Comparison of ENCODE assay signal across 24 mouse cellular contexts in the genomic region with DNA sequence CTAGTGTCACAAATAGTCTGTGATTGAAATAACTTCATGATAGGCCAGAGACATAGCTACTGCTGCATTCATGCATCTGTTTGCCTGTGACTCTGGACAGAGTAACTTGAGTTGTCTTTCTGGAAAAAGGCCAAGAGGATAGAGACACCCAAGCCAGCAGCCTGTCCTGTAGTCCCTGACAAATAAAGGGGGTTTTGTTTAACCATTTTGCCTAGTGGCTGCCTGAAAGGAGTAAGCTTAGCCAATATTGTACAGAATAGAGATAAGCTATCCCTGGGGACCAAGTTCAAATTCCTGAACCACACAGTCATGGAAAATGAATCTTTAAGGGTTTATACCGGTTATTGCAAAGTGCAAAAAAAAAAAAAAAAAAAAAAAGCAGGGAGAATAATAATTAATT.
A peak's percentile ranks its signal among the peaks of the same experiment; 100 is the strongest.
DNase-seq lines count a peak whose midpoint lies in the region; ATAC-seq and TF ChIP-seq lines count a peak whose summit lies in the region.
"Had no signal": no experiment of that assay in that cellular context is flagged by ENCODE, and none has a peak within 500 bp of the region (broad histone marks: within the 10 kb centered on the region; RNA-seq: fewer than 3 reads in every experiment).

No protein-coding gene starts in this region.

- ATAC-seq in forebrain, embryonic 14.5 days = no peak
- ATAC-seq in forebrain, embryonic 12.5 days (ENCODE audit: low FRiP score) = no peak
- ATAC-seq in heart, postnatal 0 days (ENCODE audit: insufficient read depth, low read depth) = peak; percentile 69
- peak; percentile 75 for ATAC-seq in lung, embryonic 14.5 days (ENCODE audit: insufficient read depth)
- no peak for ATAC-seq in lung, postnatal 0 days
- ATAC-seq: forebrain, postnatal 0 days; liver, postnatal 0 days had no signal

- no peak overlapping the region for H3K27ac ChIP-seq in forebrain, embryonic 14.5 days (ENCODE audit: low read depth, low read length)
- H3K27ac ChIP-seq in forebrain, embryonic 12.5 days = no peak overlapping the region
- H3K27ac ChIP-seq in heart, postnatal 0 days (ENCODE audit: low read depth) = no peak overlapping the region
- H3K27ac ChIP-seq in lung, embryonic 14.5 days (ENCODE audit: low read depth) = no peak overlapping the region
- H3K27ac ChIP-seq in lung, postnatal 0 days (ENCODE audit: low read length) = no peak overlapping the region
- H3K27ac ChIP-seq in thymus, adult 2 months (ENCODE audit: control insufficient read depth, insufficient read depth, low read length) = no peak overlapping the region
- H3K27ac ChIP-seq: hindbrain, embryonic 13.5 days; neural tube, embryonic 15.5 days had no signal

- intact Hi-C loops in heart, postnatal 25 days (cut with DNase I) = no loop called here

- no peaks in the 10 kb centered on the region for H3K9me3 ChIP-seq in forebrain, embryonic 14.5 days (replicated peaks; ENCODE audit: control insufficient read depth, low read length)
- H3K9me3 ChIP-seq in forebrain, embryonic 12.5 days = no peaks in the 10 kb centered on the region
- H3K9me3 ChIP-seq in heart, postnatal 0 days (replicated peaks; ENCODE audit: control insufficient read depth, low read length) = no peaks in the 10 kb centered on the region
- no peaks in the 10 kb centered on the region for H3K9me3 ChIP-seq in lung, embryonic 14.5 days (ENCODE audit: low read depth, low read length)
- no peaks in the 10 kb centered on the region for H3K9me3 ChIP-seq in lung, postnatal 0 days (ENCODE audit: low read length)
- H3K9me3 ChIP-seq: hindbrain, embryonic 13.5 days; megakaryocyte, embryonic 14.5 days; neural tube, embryonic 15.5 days had no signal

- no peak for TF ChIP-seq POLR2A in thymus, adult 2 months (IDR thresholded peaks at IDR 0.05; ENCODE audit: control insufficient read depth, extremely low read depth, insufficient read depth, low read length, poor library complexity)

- H3K9ac ChIP-seq in forebrain, embryonic 14.5 days (ENCODE audit: low read length) = no peak overlapping the region
- H3K9ac ChIP-seq in forebrain, embryonic 12.5 days = no peak overlapping the region
- H3K9ac ChIP-seq in heart, postnatal 0 days (replicated peaks; ENCODE audit: low read depth, low read length) = no peak overlapping the region
- no peak overlapping the region for H3K9ac ChIP-seq in lung, embryonic 14.5 days
- no peak overlapping the region for H3K9ac ChIP-seq in lung, postnatal 0 days (replicated peaks; ENCODE audit: low read depth)
- H3K9ac ChIP-seq: forebrain, postnatal 0 days; hindbrain, embryonic 13.5 days; liver, postnatal 0 days; neural tube, embryonic 15.5 days had no signal

- no peak for TF ChIP-seq EP300 in heart, postnatal 0 days (IDR thresholded peaks at IDR 0.05; ENCODE audit: low read depth)
- TF ChIP-seq EP300 in lung, postnatal 0 days (IDR thresholded peaks at IDR 0.05) = no peak

- H3K27me3 ChIP-seq in forebrain, embryonic 14.5 days (replicated peaks; ENCODE audit: control insufficient read depth, insufficient read depth, low read length) = no peaks in the 10 kb centered on the region
- H3K27me3 ChIP-seq in forebrain, embryonic 12.5 days = no peaks in the 10 kb centered on the region
- H3K27me3 ChIP-seq in heart, postnatal 0 days (ENCODE audit: control insufficient read depth, insufficient read depth, low read length) = no peaks in the 10 kb centered on the region
- no peaks in the 10 kb centered on the region for H3K27me3 ChIP-seq in lung, embryonic 14.5 days (ENCODE audit: insufficient read depth, low read length)
- H3K27me3 ChIP-seq in lung, postnatal 0 days (replicated peaks; ENCODE audit: insufficient read depth, low read length) = no peaks in the 10 kb centered on the region
- no peaks in the 10 kb centered on the region for H3K27me3 ChIP-seq in thymus, adult 2 months (ENCODE audit: control insufficient read depth, insufficient read depth, low read length)
- H3K27me3 ChIP-seq: hindbrain, embryonic 13.5 days; megakaryocyte, embryonic 14.5 days; neural tube, embryonic 15.5 days had no signal

- H3K36me3 ChIP-seq in forebrain, embryonic 14.5 days (ENCODE audit: control insufficient read depth, insufficient read depth, low read length) = no peaks in the 10 kb centered on the region
- no peaks in the 10 kb centered on the region for H3K36me3 ChIP-seq in forebrain, embryonic 12.5 days (replicated peaks)
- no peaks in the 10 kb centered on the region for H3K36me3 ChIP-seq in heart, postnatal 0 days (replicated peaks; ENCODE audit: control insufficient read depth, insufficient read depth, low read length)
- H3K36me3 ChIP-seq in lung, embryonic 14.5 days (ENCODE audit: insufficient read depth) = no peaks in the 10 kb centered on the region
- H3K36me3 ChIP-seq in lung, postnatal 0 days (ENCODE audit: insufficient read depth, low read length) = no peaks in the 10 kb centered on the region
- H3K36me3 ChIP-seq in thymus, adult 2 months (ENCODE audit: control insufficient read depth, insufficient read depth, low read length) = no peaks in the 10 kb centered on the region
- H3K36me3 ChIP-seq: hindbrain, embryonic 13.5 days; neural tube, embryonic 15.5 days had no signal

- DNase-seq in forebrain, embryonic 14.5 days (ENCODE audit: low spot score) = peak; percentile 2
- peak; percentile 60 for DNase-seq in heart, postnatal 0 days (ENCODE audit: low spot score)
- no peak for DNase-seq in heart, postnatal 25 days (ENCODE audit: low spot score)
- DNase-seq in lung, embryonic 14.5 days = peak; percentile 73
- no peak for DNase-seq in lung, postnatal 0 days (ENCODE audit: low spot score)
- peak; percentile 65 for DNase-seq in NIH3T3 (ENCODE audit: low read depth)
- no peak for DNase-seq in thymus, adult 2 months
- DNase-seq: adrenal gland, adult 8-10 months; cerebellum, adult 2 months; cerebellum, postnatal 36 days; forebrain, postnatal 0 days; gastrocnemius, postnatal 14 days; heart, adult 18-20 months; kidney, adult 2 months; kidney, postnatal 14 days; liver, postnatal 0 days; right cerebral cortex, adult 18-20 months; right cerebral cortex, postnatal 4 days; thymus, postnatal 4 days had no signal

- no peak overlapping the region for H3K4me2 ChIP-seq in forebrain, embryonic 14.5 days (ENCODE audit: low read length)
- H3K4me2 ChIP-seq in forebrain, embryonic 12.5 days = no peak overlapping the region
- no peak overlapping the region for H3K4me2 ChIP-seq in heart, postnatal 0 days (ENCODE audit: low read depth, low read length)
- H3K4me2 ChIP-seq in lung, embryonic 14.5 days = no peak overlapping the region
- no peak overlapping the region for H3K4me2 ChIP-seq in lung, postnatal 0 days (replicated peaks; ENCODE audit: low read depth, low read length)
- H3K4me2 ChIP-seq: hindbrain, embryonic 13.5 days; liver, embryonic 11.5 days; neural tube, embryonic 15.5 days had no signal

- WGBS in forebrain, embryonic 14.5 days = 68% methylated on average over 1 of the region's 1 CpGs
- WGBS in forebrain, embryonic 12.5 days = 82% methylated on average over 1 of the region's 1 CpGs
- WGBS in heart, postnatal 0 days = 11% methylated on average over 1 of the region's 1 CpGs
- 39% methylated on average over 1 of the region's 1 CpGs for WGBS in lung, embryonic 14.5 days
- WGBS in lung, postnatal 0 days = 43% methylated on average over 1 of the region's 1 CpGs
- 80% methylated on average over 1 of the region's 1 CpGs for WGBS in thymus, adult 2 months

- H3K4me1 ChIP-seq in forebrain, embryonic 14.5 days (ENCODE audit: control insufficient read depth, insufficient read depth, low read length) = no peaks in the 10 kb centered on the region
- H3K4me1 ChIP-seq in forebrain, embryonic 12.5 days = no peaks in the 10 kb centered on the region
- no peaks in the 10 kb centered on the region for H3K4me1 ChIP-seq in heart, postnatal 0 days (ENCODE audit: control insufficient read depth, insufficient read depth)
- H3K4me1 ChIP-seq in lung, embryonic 14.5 days (ENCODE audit: insufficient read depth) = no peaks in the 10 kb centered on the region
- H3K4me1 ChIP-seq in lung, postnatal 0 days (ENCODE audit: insufficient read depth, low read depth, low read length) = no peaks in the 10 kb centered on the region
- H3K4me1 ChIP-seq in thymus, adult 2 months (replicated peaks; ENCODE audit: control insufficient read depth, insufficient read depth, low read length) = no peaks in the 10 kb centered on the region
- H3K4me1 ChIP-seq: hindbrain, embryonic 13.5 days; megakaryocyte, embryonic 14.5 days; neural tube, embryonic 15.5 days had no signal

- no peak overlapping the region for H3K4me3 ChIP-seq in forebrain, embryonic 14.5 days (ENCODE audit: low read depth, low read length)
- no peak overlapping the region for H3K4me3 ChIP-seq in forebrain, embryonic 12.5 days (replicated peaks)
- no peak overlapping the region for H3K4me3 ChIP-seq in heart, postnatal 0 days (ENCODE audit: low read depth, low read length)
- H3K4me3 ChIP-seq in lung, embryonic 14.5 days (ENCODE audit: low read depth, low read length) = no peak overlapping the region
- H3K4me3 ChIP-seq in lung, postnatal 0 days (ENCODE audit: low read depth, low read length) = no peak overlapping the region
- H3K4me3 ChIP-seq in thymus, adult 2 months (ENCODE audit: control insufficient read depth, insufficient read depth, low read length) = no peak overlapping the region
- H3K4me3 ChIP-seq: hindbrain, embryonic 13.5 days; megakaryocyte, embryonic 14.5 days; neural tube, embryonic 15.5 days had no signal

- no peak for TF ChIP-seq CTCF in heart, postnatal 0 days (IDR thresholded peaks at IDR 0.05; ENCODE audit: low read depth)
- TF ChIP-seq CTCF in lung, embryonic 14.5 days (IDR thresholded peaks at IDR 0.05; ENCODE audit: low read depth) = no peak
- no peak for TF ChIP-seq CTCF in lung, postnatal 0 days (IDR thresholded peaks at IDR 0.05)
- TF ChIP-seq CTCF in thymus, adult 2 months (IDR thresholded peaks at IDR 0.05; ENCODE audit: borderline replicate concordance, control insufficient read depth, extremely low read depth, insufficient read depth, low read length, poor library complexity) = no peak

Comparison
In these comparisons a context has a peak if more than half of its experiments do, and no peak if none do; other contexts are left out.
1. ATAC-seq: peak in heart, postnatal 0 days (single experiment) and lung, embryonic 14.5 days (single experiment); none in forebrain, embryonic 14.5 days (single experiment), forebrain, embryonic 12.5 days (single experiment) and lung, postnatal 0 days (single experiment).
2. DNase-seq: peak in forebrain, embryonic 14.5 days (single experiment), heart, postnatal 0 days (single experiment), lung, embryonic 14.5 days (single experiment) and NIH3T3 (single experiment); none in heart, postnatal 25 days (single experiment), lung, postnatal 0 days (single experiment) and thymus, adult 2 months (single experiment).